Mouse (Mus musculus) erythroblast, adult 5-6 weeks (primary cell): ENCODE data around the gene Gm20388. TPM values are rescaled to one million over a fixed set of nuclear protein-coding genes. Genes with fewer than 3 reads are reported as not detected.

ENCODE experiments used
- ATAC-seq: replicated peaks from 2 replicates; pipeline ENCODE4 v1.8.0; 2016; ENCODE audit warnings: moderate number of reproducible peaks, mild to moderate bottlenecking, moderate TSS enrichment, inconsistent platforms; ENCODE audit not compliant: poor library complexity, low FRiP score, severe bottlenecking
- total RNA-seq, 2 experiments: library from RNA; stranded (forward) in 1 of 2; stranded (reverse) in 1 of 2; fragments of 150-400 nt in 1 of 2; fragments of 200-764, 138-1000 nt in 1 of 2; gene quantifications; 2 replicates each; pipeline versions ENCODE4 v1.2.3 to v1.2.4; 2015 to 2017; ENCODE audit warnings: low replicate concordance in 2 of 2

Gm20388 gene
- total RNA-seq, 2 experiments from 2014 or later: 2.9 to 7.8 TPM

- no peak for ATAC-seq
Measured at GRCm38 (mm10) chr8:122345181-122346095, 2434.8 kb downstream of the Gm20388 start.

- ATAC-seq: no peak
Measured at GRCm38 (mm10) chr8:122347811-122348552, 2437.3 kb downstream of the Gm20388 start.

GRCm38 (mm10) chr8:122349357-122350297, 2439.0 kb downstream of the Gm20388 start:
- peak; percentile 89 for ATAC-seq

- no peak for ATAC-seq
Measured at GRCm38 (mm10) chr8:122350309-122351089, 2439.9 kb downstream of the Gm20388 start.

- ATAC-seq: no peak
Measured at GRCm38 (mm10) chr8:122354157-122354556, 2443.5 kb downstream of the Gm20388 start.

GRCm38 (mm10) chr8:122355642-122356606, 2445.3 kb downstream of the Gm20388 start:
- ATAC-seq: no peak

- ATAC-seq: no peak
Measured at GRCm38 (mm10) chr8:122357202-122357601, 2446.6 kb downstream of the Gm20388 start.

GRCm38 (mm10) chr8:122357641-122358040, 2447.0 kb downstream of the Gm20388 start:
- no peak for ATAC-seq

- no peak for ATAC-seq
Measured at GRCm38 (mm10) chr8:122359111-122359775, 2448.6 kb downstream of the Gm20388 start.

- no peak for ATAC-seq
Measured at GRCm38 (mm10) chr8:122360696-122361416, 2450.2 kb downstream of the Gm20388 start, which contains the start of gene Trhr2. Gene Trhr2 (minus strand): TSS chr8:122360746.

- ATAC-seq: no peak
Measured at GRCm38 (mm10) chr8:122362271-122362670, 2451.6 kb downstream of the Gm20388 start.

- ATAC-seq: peak; percentile 41; the same call in 1 of the 2 replicates
Measured at GRCm38 (mm10) chr8:122362967-122363366, 2452.3 kb downstream of the Gm20388 start.

GRCm38 (mm10) chr8:122368494-122368893, 2457.9 kb downstream of the Gm20388 start:
- ATAC-seq: no peak

GRCm38 (mm10) chr8:122369665-122370064, 2459.0 kb downstream of the Gm20388 start:
- peak; percentile 76 for ATAC-seq

- no peak for ATAC-seq
Measured at GRCm38 (mm10) chr8:122371706-122372105, 2461.1 kb downstream of the Gm20388 start.

GRCm38 (mm10) chr8:122375320-122375719, 2464.7 kb downstream of the Gm20388 start:
- ATAC-seq: no peak
